Mouse (Mus musculus): ENCODE results near the gene Prkcd. TPM values are rescaled to one million over a fixed set of nuclear protein-coding genes. Genes with fewer than 3 reads are reported as not detected.

The Prkcd gene
- polyA plus RNA-seq, 1 experiment from 2014 or later = 23.6 TPM

GRCm38 (mm10) chr14:30612962-30613715, 12.9 kb downstream of the Prkcd start:
- H3K9me3 ChIP-seq = no peaks in the 10 kb centered on the region
- WGBS = 91% methylated on average over 2 of the region's 2 CpGs
- H3K27me3 ChIP-seq (ENCODE audit: poor library complexity, severe bottlenecking) = no peaks in the 10 kb centered on the region
- peaks cover 29% of the 10 kb centered on the region for H3K4me1 ChIP-seq
- no peak for DNase-seq (ENCODE audit: extremely low spot score, low spot score)
- peaks cover 12% of the 10 kb centered on the region for H3K36me3 ChIP-seq (replicated peaks)
- peak overlapping the region; percentile 4 for H3K27ac ChIP-seq
- H3K4me3 ChIP-seq = no peak overlapping the region

DNA sequence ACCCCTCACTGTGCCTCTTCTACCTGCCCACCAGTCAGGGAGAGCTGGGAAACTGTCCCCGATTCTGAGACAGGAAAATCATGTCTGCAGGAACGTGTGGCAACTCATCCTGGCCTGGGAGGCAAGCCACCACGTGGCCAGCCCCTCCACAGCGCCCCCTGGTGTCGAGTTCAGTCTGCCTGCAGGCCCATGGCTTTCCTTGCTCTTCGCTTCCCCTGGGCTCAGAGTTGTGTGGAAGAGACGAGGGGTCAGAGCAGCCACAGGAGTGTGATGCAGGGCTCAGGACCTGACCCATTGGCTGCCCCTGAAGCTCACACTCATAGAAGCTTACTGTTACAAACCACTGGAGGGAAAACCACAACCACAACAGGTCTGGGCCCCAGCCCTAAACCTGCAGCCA, 13.5 kb downstream of the Prkcd start:
- H3K36me3 ChIP-seq (replicated peaks) = peaks cover 13% of the 10 kb centered on the region
- 27% methylated on average over 7 of the region's 7 CpGs for WGBS
- no peaks in the 10 kb centered on the region for H3K27me3 ChIP-seq (ENCODE audit: poor library complexity, severe bottlenecking)
- H3K9me3 ChIP-seq = no peaks in the 10 kb centered on the region
- H3K27ac ChIP-seq = peak overlapping the region; percentile 4
- peaks cover 29% of the 10 kb centered on the region for H3K4me1 ChIP-seq
- DNase-seq (ENCODE audit: extremely low spot score, low spot score) = peak; percentile 85
- no peak overlapping the region for H3K4me3 ChIP-seq

DNA sequence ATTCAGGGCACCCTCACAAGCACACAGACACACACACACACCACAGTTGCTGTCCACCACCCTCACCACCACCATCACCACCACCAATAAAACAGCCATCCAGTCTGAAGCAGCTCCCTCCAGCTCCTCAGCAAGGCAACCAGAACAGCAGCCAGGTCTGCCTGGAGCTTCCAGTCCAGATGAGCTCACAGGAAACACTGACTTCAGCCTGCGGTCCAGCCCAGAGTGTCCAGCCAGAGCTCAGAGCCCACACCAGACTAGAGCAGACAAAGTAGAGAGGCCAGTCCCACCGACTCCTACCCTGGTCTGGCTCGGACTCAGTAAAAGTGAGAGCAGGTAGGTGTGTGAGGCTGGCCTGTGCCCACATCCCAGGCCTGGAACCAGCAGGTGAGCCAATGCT, 15.1 kb downstream of the Prkcd start:
- Histone ChIP-seq H3K27ac (peak overlapping the region; percentile 64), H3K4me1 (peaks cover 26% of the 10 kb centered on the region), H3K9me3 (no peaks in the 10 kb centered on the region), H3K27me3 (ENCODE audit: poor library complexity, severe bottlenecking) (no peaks in the 10 kb centered on the region), H3K36me3 (replicated peaks) (peaks cover 18% of the 10 kb centered on the region), H3K4me3 (no peak overlapping the region)
- WGBS = 85% methylated on average over 3 of the region's 3 CpGs
- DNase-seq (ENCODE audit: extremely low spot score, low spot score) = no peak

DNA sequence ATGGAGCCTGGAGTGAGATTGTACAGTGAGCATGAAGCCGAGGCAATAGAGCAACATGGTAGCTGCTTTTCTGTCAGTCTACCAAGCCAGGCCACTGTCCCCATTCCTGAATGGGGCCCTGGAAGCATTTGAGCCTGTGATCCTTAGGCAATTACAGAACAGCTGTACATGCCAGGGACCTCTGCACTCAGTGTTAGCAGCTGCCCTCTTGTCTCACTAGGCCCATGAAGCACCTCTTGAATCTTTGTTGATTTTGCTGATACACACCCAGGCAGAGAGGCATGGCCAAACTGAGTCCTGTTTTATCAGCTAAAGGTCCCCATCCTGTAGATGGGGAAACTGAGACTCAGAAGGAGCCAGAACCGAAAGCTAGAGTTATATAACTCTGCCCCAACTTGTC, 15.7 kb downstream of the Prkcd start:
- WGBS = 88% methylated on average over 2 of the region's 2 CpGs
- Histone ChIP-seq H3K4me1 (peaks cover 26% of the 10 kb centered on the region), H3K9me3 (no peaks in the 10 kb centered on the region), H3K4me3 (no peak overlapping the region), H3K27me3 (ENCODE audit: poor library complexity, severe bottlenecking) (no peaks in the 10 kb centered on the region), H3K36me3 (replicated peaks) (peaks cover 18% of the 10 kb centered on the region), H3K27ac (0 out of 2 replicates have a peak overlapping the region, but pooled peaks have one; percentile 64)
- no peak for DNase-seq (ENCODE audit: extremely low spot score, low spot score)

- peaks cover 18% of the 10 kb centered on the region for H3K36me3 ChIP-seq (replicated peaks)
- no peak for DNase-seq (ENCODE audit: extremely low spot score, low spot score)
- H3K27me3 ChIP-seq (ENCODE audit: poor library complexity, severe bottlenecking) = no peaks in the 10 kb centered on the region
- 87% methylated on average over 3 of the region's 3 CpGs for WGBS
- peaks cover 26% of the 10 kb centered on the region for H3K4me1 ChIP-seq
- no peaks in the 10 kb centered on the region for H3K9me3 ChIP-seq
- peak overlapping the region; percentile 26; the same call in 1 of the 2 replicates for H3K27ac ChIP-seq
- no peak overlapping the region for H3K4me3 ChIP-seq
These were observed 16.5 kb downstream of the Prkcd start for GRCm38 (mm10) chr14:30609499-30609898.

DNA sequence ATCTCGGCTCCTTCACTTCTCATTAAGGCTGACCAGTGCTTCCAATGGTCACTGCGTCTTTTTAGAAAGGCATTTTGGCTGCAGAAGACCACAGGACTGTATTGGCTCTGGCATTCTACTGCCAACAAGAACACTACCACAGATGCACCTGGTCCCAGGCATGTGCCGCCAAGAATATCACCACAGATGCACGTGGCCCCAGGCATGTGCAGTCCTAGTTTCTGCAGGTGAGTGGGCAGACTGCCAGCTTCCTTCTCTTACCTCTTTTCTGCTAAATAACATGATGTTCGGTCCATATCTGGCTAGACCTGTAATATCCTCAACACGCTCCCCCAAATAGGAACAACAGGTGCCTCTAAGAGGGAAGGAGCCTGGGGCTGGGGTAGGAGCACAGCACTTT, 17.8 kb downstream of the Prkcd start:
- WGBS = 90% methylated on average over 6 of the region's 6 CpGs
- no peaks in the 10 kb centered on the region for H3K9me3 ChIP-seq
- peaks cover 21% of the 10 kb centered on the region for H3K36me3 ChIP-seq (replicated peaks)
- H3K4me1 ChIP-seq = peaks cover 26% of the 10 kb centered on the region
- no peak overlapping the region for H3K27ac ChIP-seq
- no peak for DNase-seq (ENCODE audit: extremely low spot score, low spot score)
- H3K4me3 ChIP-seq = no peak overlapping the region
- no peaks in the 10 kb centered on the region for H3K27me3 ChIP-seq (ENCODE audit: poor library complexity, severe bottlenecking)

- no peak for DNase-seq (ENCODE audit: extremely low spot score, low spot score)
- H3K27ac ChIP-seq = no peak overlapping the region
- peaks cover 22% of the 10 kb centered on the region for H3K36me3 ChIP-seq (replicated peaks)
- no peak overlapping the region for H3K4me3 ChIP-seq
- H3K9me3 ChIP-seq = no peaks in the 10 kb centered on the region
- peaks cover 24% of the 10 kb centered on the region for H3K4me1 ChIP-seq
- H3K27me3 ChIP-seq (ENCODE audit: poor library complexity, severe bottlenecking) = no peaks in the 10 kb centered on the region
- WGBS = 83% methylated on average over 4 of the region's 4 CpGs
These were observed 18.3 kb downstream of the Prkcd start for GRCm38 (mm10) chr14:30607696-30608095.

DNA sequence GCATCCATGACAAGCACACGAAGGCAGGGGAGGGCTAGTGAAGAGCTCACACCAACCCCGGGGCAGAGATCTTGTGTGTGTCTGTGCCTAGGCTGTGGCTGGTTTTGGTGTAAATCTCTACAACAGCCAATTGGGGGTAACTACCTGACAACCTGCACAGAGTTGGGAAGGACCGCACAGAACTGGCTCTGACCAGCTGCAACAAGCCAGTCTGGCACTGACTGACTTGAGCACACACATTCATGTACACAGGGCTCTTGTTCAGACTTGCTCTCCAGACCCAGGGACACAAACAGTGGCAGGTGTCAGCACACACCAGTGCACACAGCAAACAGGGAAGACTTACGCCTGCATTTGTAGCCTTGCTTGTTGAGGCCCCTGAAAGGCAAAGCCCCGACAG, 19.2 kb downstream of the Prkcd start:
- Histone ChIP-seq H3K27ac (no peak overlapping the region), H3K36me3 (replicated peaks) (peaks cover 31% of the 10 kb centered on the region), H3K9me3 (no peaks in the 10 kb centered on the region), H3K27me3 (ENCODE audit: poor library complexity, severe bottlenecking) (no peaks in the 10 kb centered on the region), H3K4me1 (peaks cover 17% of the 10 kb centered on the region), H3K4me3 (no peak overlapping the region)
- no peak for DNase-seq (ENCODE audit: extremely low spot score, low spot score)
- WGBS = 94% methylated on average over 5 of the region's 5 CpGs

DNA sequence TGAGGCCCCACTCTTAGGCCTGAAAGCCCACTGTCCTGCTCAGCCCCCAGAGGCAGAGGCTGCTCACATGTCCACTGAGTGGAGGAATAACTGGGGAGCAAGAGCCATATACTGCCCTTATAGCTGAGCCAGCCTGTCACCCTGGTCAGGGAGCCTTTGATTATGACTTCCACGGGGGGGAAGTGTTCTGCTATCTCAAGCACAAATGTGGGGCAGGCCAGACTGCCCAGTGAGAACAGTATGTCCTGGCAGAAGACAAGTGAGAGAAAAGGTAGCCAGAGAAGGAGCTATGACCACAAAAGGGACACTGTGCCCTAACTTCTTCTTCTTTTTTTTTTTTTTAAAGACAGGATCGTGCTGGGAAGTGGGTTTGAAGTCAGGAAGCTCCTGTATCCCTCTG, 28.9 kb downstream of the Prkcd start:
- DNase-seq (ENCODE audit: extremely low spot score, low spot score) = no peak
- H3K4me3 ChIP-seq = no peak overlapping the region
- no peaks in the 10 kb centered on the region for H3K27me3 ChIP-seq (ENCODE audit: poor library complexity, severe bottlenecking)
- no peaks in the 10 kb centered on the region for H3K9me3 ChIP-seq
- peaks cover 48% of the 10 kb centered on the region for H3K36me3 ChIP-seq (replicated peaks)
- H3K27ac ChIP-seq = 0 out of 2 replicates have a peak overlapping the region, but pooled peaks have one; percentile 17
- peaks cover 25% of the 10 kb centered on the region for H3K4me1 ChIP-seq
- WGBS = 77% methylated on average over 2 of the region's 2 CpGs

DNA sequence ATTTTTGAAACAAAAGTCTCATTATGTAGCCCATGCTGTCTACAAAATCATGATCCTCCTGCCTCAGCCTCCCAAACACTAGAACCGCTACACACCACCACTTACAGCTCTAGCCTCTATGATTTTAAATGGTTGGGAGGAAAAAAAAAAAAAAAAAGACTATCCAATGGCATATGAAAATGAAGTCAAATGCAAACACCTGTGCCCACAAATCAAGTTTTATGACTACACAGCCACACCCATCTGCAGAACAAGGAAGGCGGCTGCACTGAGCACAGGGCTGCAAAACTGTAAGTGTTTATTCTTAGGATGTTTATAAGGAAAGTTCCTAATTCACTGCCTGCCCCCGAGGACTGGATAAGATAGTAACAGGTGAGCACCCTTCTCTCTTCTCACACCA, 29.6 kb downstream of the Prkcd start:
- H3K36me3 ChIP-seq (replicated peaks) = peaks cover 40% of the 10 kb centered on the region
- no peak for DNase-seq (ENCODE audit: extremely low spot score, low spot score)
- 94% methylated on average over 3 of the region's 3 CpGs for WGBS

GRCm38 (mm10) chr14:30595576-30596313, 30.3 kb downstream of the Prkcd start:
- 89% methylated on average over 8 of the region's 8 CpGs for WGBS
- no peak for DNase-seq (ENCODE audit: extremely low spot score, low spot score)
- Histone ChIP-seq H3K27me3 (ENCODE audit: poor library complexity, severe bottlenecking) (no peaks in the 10 kb centered on the region), H3K27ac (peak overlapping the region; percentile 63), H3K4me3 (no peak overlapping the region), H3K36me3 (replicated peaks) (peaks cover 34% of the 10 kb centered on the region), H3K4me1 (peaks cover 33% of the 10 kb centered on the region), H3K9me3 (no peaks in the 10 kb centered on the region)

More for the DNA sequence above, 29.6 kb downstream of the Prkcd start:
- Histone ChIP-seq H3K4me1 (peaks cover 30% of the 10 kb centered on the region), H3K4me3 (no peak overlapping the region), H3K27ac (no peak overlapping the region), H3K27me3 (ENCODE audit: poor library complexity, severe bottlenecking) (no peaks in the 10 kb centered on the region), H3K9me3 (no peaks in the 10 kb centered on the region)

GRCm38 (mm10) chr14:30594092-30594695, 31.8 kb downstream of the Prkcd start:
- peaks cover 21% of the 10 kb centered on the region for H3K36me3 ChIP-seq (replicated peaks)
- peak overlapping the region; percentile 37 for H3K4me3 ChIP-seq
- 21% methylated on average over 7 of the region's 7 CpGs for WGBS
- H3K9me3 ChIP-seq = no peaks in the 10 kb centered on the region
- peak; percentile 85 for DNase-seq (ENCODE audit: extremely low spot score, low spot score)
- H3K27ac ChIP-seq = peak overlapping the region; percentile 92
- H3K4me1 ChIP-seq = peaks cover 46% of the 10 kb centered on the region
- H3K27me3 ChIP-seq (ENCODE audit: poor library complexity, severe bottlenecking) = no peaks in the 10 kb centered on the region

Measured in forebrain, embryonic 10.5 days (tissue).